25 mouse cellular contexts compared by ENCODE assay signal in the genomic region with DNA sequence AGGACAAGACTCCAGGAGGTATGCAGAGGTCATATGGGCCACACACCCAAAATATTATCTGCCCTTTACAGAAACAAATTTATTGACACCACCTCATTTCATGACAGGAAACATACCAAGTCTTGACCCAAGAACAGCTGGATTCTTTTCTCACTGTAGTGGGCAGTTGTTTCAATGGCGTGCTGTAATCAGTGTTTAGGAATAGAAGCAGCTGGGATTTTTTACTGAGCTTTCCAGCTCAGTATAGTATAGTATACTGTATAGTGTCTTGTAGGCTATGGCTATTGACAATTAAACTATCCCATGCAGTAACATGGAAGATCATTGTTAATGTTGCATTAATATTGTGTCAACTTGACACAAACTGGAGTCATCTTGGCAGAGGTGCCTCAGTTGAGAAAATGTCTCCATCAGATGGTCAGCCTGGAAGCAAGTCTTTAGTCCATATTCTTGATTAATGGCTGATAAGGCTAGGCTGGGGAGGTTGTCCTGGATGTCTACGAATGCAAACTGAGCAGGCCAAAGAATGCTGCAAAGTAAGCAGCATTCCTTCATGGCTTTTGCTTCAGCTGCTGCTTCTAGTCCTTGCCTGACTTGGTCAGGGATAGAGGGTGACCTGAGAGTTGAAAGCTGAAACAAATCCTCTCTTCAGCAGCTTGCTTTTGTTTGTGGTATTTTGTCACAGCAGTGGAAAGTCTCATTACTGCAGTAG.
DNase-seq lines count a peak whose midpoint lies in the region; ATAC-seq and TF ChIP-seq lines count a peak whose summit lies in the region.
"Had no signal": no experiment of that assay in that cellular context is flagged by ENCODE, and none has a peak within 500 bp of the region (broad histone marks: within the 10 kb centered on the region; RNA-seq: fewer than 3 reads in every experiment).

No protein-coding gene starts in this region.

- no peak for TF ChIP-seq CTCF in kidney, adult 2 months (conservative IDR thresholded peaks at IDR 0.05; ENCODE audit: insufficient read depth, insufficient read length, low read depth, low read length)
- TF ChIP-seq CTCF in lung, postnatal 0 days (IDR thresholded peaks at IDR 0.05): no peak
- no peak for TF ChIP-seq CTCF in lung, adult 2 months (IDR thresholded peaks at IDR 0.05; ENCODE audit: insufficient read depth, low read length)

- H3K4me2 ChIP-seq in lung, postnatal 0 days (replicated peaks; ENCODE audit: low read depth, low read length): no peak overlapping the region
- H3K4me2 ChIP-seq: embryonic facial prominence, embryonic 15.5 days; forebrain, embryonic 13.5 days; heart, embryonic 11.5 days; hindbrain, embryonic 13.5 days; limb, embryonic 13.5 days; liver, embryonic 11.5 days had no signal

- H3K4me3 ChIP-seq in kidney, adult 2 months (ENCODE audit: insufficient read depth, low read depth, low read length): no peak overlapping the region
- H3K4me3 ChIP-seq in lung, postnatal 0 days (ENCODE audit: low read depth, low read length): no peak overlapping the region
- no peak overlapping the region for H3K4me3 ChIP-seq in lung, adult 2 months (replicated peaks; ENCODE audit: extremely low read depth, low read depth, low read length)
- H3K4me3 ChIP-seq: embryonic facial prominence, embryonic 10.5 days; embryonic facial prominence, embryonic 15.5 days; forebrain, embryonic 13.5 days; hindbrain, embryonic 13.5 days; limb, embryonic 13.5 days; midbrain, embryonic 10.5 days had no signal

- ATAC-seq in lung, postnatal 0 days: peak; percentile 66
- ATAC-seq: forebrain, embryonic 13.5 days; midbrain, embryonic 16.5 days; Patski had no signal

- H3K36me3 ChIP-seq in kidney, adult 2 months (ENCODE audit: control insufficient read depth, insufficient read depth, low read length): no peaks in the 10 kb centered on the region
- no peaks in the 10 kb centered on the region for H3K36me3 ChIP-seq in lung, postnatal 0 days (ENCODE audit: insufficient read depth, low read length)
- H3K36me3 ChIP-seq: embryonic facial prominence, embryonic 10.5 days; embryonic facial prominence, embryonic 15.5 days; hindbrain, embryonic 13.5 days; limb, embryonic 13.5 days; midbrain, embryonic 10.5 days had no signal

- no peak for TF ChIP-seq POLR2A in kidney, adult 2 months (IDR thresholded peaks at IDR 0.05; ENCODE audit: low read depth, low read length)
- no peak for TF ChIP-seq POLR2A in lung, adult 2 months (IDR thresholded peaks at IDR 0.05; ENCODE audit: borderline replicate concordance, extremely low read depth, low read depth, low read length)

- 62% methylated on average over 2 of the region's 2 CpGs for whole genome bisulfite sequencing in kidney, adult 2 months
- WGBS in lung, postnatal 0 days: 46% methylated on average over 2 of the region's 2 CpGs
- 64% methylated on average over 2 of the region's 2 CpGs for WGBS in lung, adult 2 months

- no peak overlapping the region for H3K9ac ChIP-seq in lung, postnatal 0 days (replicated peaks; ENCODE audit: low read depth)
- H3K9ac ChIP-seq: embryonic facial prominence, embryonic 15.5 days; forebrain, embryonic 13.5 days; hindbrain, embryonic 13.5 days; limb, embryonic 13.5 days had no signal

- no peaks in the 10 kb centered on the region for H3K27me3 ChIP-seq in kidney, adult 2 months (replicated peaks; ENCODE audit: control insufficient read depth, insufficient read depth, low read length)
- H3K27me3 ChIP-seq in lung, postnatal 0 days (replicated peaks; ENCODE audit: insufficient read depth, low read length): no peaks in the 10 kb centered on the region
- H3K27me3 ChIP-seq: embryonic facial prominence, embryonic 15.5 days; forebrain, embryonic 13.5 days; hindbrain, embryonic 13.5 days; limb, embryonic 13.5 days; Patski had no signal

- H3K9me3 ChIP-seq in lung, postnatal 0 days (ENCODE audit: low read length): no peaks in the 10 kb centered on the region
- H3K9me3 ChIP-seq: embryonic facial prominence, embryonic 10.5 days; embryonic facial prominence, embryonic 15.5 days; forebrain, embryonic 13.5 days; hindbrain, embryonic 13.5 days; limb, embryonic 13.5 days; midbrain, embryonic 10.5 days had no signal

- DNase-seq in kidney, adult 2 months: peak; percentile 5
- no peak for DNase-seq in kidney, postnatal 25 days
- peak; percentile 58 for DNase-seq in lung, postnatal 0 days (ENCODE audit: low spot score)
- no peak for DNase-seq in lung, adult 2 months
- DNase-seq in kidney, postnatal 14 days: peak; percentile 12
- DNase-seq in thymus, postnatal 4 days: no peak
- DNase-seq in ovary, postnatal 10 days (ENCODE audit: low spot score): no peak
- DNase-seq: adrenal gland, postnatal 10 days; cerebellum, adult 8-10 months; cerebellum, postnatal 25 days; gastrocnemius, postnatal 25 days; heart, adult 11 months; heart, postnatal 36 days; right cerebral cortex, adult 18-20 months; spleen, adult 18-20 months had no signal

- TF ChIP-seq EP300 in lung, postnatal 0 days (IDR thresholded peaks at IDR 0.05): 0 out of 2 replicates have a peak, but pooled peaks have one; percentile 52

- H3K4me1 ChIP-seq in kidney, adult 2 months (ENCODE audit: control insufficient read depth, insufficient read depth, low read length): no peaks in the 10 kb centered on the region
- no peaks in the 10 kb centered on the region for H3K4me1 ChIP-seq in lung, postnatal 0 days (ENCODE audit: insufficient read depth, low read depth, low read length)
- H3K4me1 ChIP-seq in lung, adult 2 months (ENCODE audit: control insufficient read depth, insufficient read depth, low read length): no peaks in the 10 kb centered on the region
- H3K4me1 ChIP-seq: embryonic facial prominence, embryonic 10.5 days; embryonic facial prominence, embryonic 15.5 days; forebrain, embryonic 13.5 days; hindbrain, embryonic 13.5 days; limb, embryonic 13.5 days; midbrain, embryonic 10.5 days had no signal

- H3K27ac ChIP-seq in kidney, adult 2 months (ENCODE audit: insufficient read depth, low read depth, low read length): no peak overlapping the region
- no peak overlapping the region for H3K27ac ChIP-seq in lung, postnatal 0 days (ENCODE audit: low read length)
- H3K27ac ChIP-seq: embryonic facial prominence, embryonic 10.5 days; embryonic facial prominence, embryonic 15.5 days; forebrain, embryonic 13.5 days; hindbrain, embryonic 13.5 days; limb, embryonic 13.5 days; midbrain, embryonic 10.5 days had no signal

Comparison
In these comparisons a context has a peak if more than half of its experiments do, and no peak if none do; other contexts are left out.
1. DNase-seq: peak in kidney, adult 2 months (single experiment), lung, postnatal 0 days (single experiment) and kidney, postnatal 14 days (single experiment); none in kidney, postnatal 25 days (0 of 2), lung, adult 2 months (single experiment), thymus, postnatal 4 days (single experiment) and ovary, postnatal 10 days (single experiment).